Mouse (Mus musculus): ENCODE data around the gene Gm4303. TPM values are rescaled to one million over a fixed set of nuclear protein-coding genes. Genes with fewer than 3 reads are reported as not detected.

The Gm4303 gene
- polyA plus RNA-seq, 1 experiment from 2014 or later, result not detected

Other genes with a start within 250 kb of the Gm4303 start
- gene Gm4301, start 10.3 kb upstream of the Gm4303 start, polyA plus RNA-seq (2014; fragmentation: Nextera tagmentation; extraction: Ambion mirVana), result not detected in 2 replicates
- not detected in 2 replicates for gene Gm4302, start 5.1 kb upstream of the Gm4303 start, polyA plus RNA-seq (2014; fragmentation: Nextera tagmentation; extraction: Ambion mirVana)
- gene Gm4305, start 5.1 kb downstream of the Gm4303 start, polyA plus RNA-seq (2014; fragmentation: Nextera tagmentation; extraction: Ambion mirVana), result not detected in 2 replicates
- gene Gm4307, start 15.4 kb downstream of the Gm4303 start, polyA plus RNA-seq (2014; fragmentation: Nextera tagmentation; extraction: Ambion mirVana), result not detected in 2 replicates
- not detected in 2 replicates for gene Gm4312, start 36.6 kb downstream of the Gm4303 start, polyA plus RNA-seq (2014; fragmentation: Nextera tagmentation; extraction: Ambion mirVana)
- gene Tmtc3, start 141.4 kb downstream of the Gm4303 start, polyA plus RNA-seq (2014; fragmentation: Nextera tagmentation; extraction: Ambion mirVana), result 23.2 and 28.7 TPM in 2 replicates
- 3.5 and 4.2 TPM in 2 replicates for gene Cep290, start 141.6 kb downstream of the Gm4303 start, polyA plus RNA-seq (2014; fragmentation: Nextera tagmentation; extraction: Ambion mirVana)
- gene 4930430F08Rik, start 244.5 kb downstream of the Gm4303 start, polyA plus RNA-seq (2014; fragmentation: Nextera tagmentation; extraction: Ambion mirVana), result 9.2 and 9.4 TPM in 2 replicates
- not detected in 2 replicates for gene 1700017N19Rik, start 244.5 kb downstream of the Gm4303 start, polyA plus RNA-seq (2014; fragmentation: Nextera tagmentation; extraction: Ambion mirVana)